Mouse (Mus musculus) liver, adult (tissue): ENCODE measurements around the gene Tmem108.

Experiments
- GATA4 ChIP-seq: IDR thresholded peaks from 2 replicates; pipeline ENCODE4 v1.6.1; 2014; ENCODE audit warnings: mild to moderate bottlenecking, low read length; ENCODE audit not compliant: insufficient replicate concordance

Gene Tmem108

GRCm38 (mm10) chr9:103705717-103706116 lies 55.9 kb downstream of the Tmem108 start:
- TF ChIP-seq GATA4, result no peak

- TF ChIP-seq GATA4, result no peak
Observed at GRCm38 (mm10) chr9:103703014-103703413, 58.6 kb downstream of the Tmem108 start.

- TF ChIP-seq GATA4, result no peak
Observed at GRCm38 (mm10) chr9:103702452-103702851, 59.2 kb downstream of the Tmem108 start.

- TF ChIP-seq GATA4, result no peak
Observed at GRCm38 (mm10) chr9:103701448-103701847, 60.2 kb downstream of the Tmem108 start.

GRCm38 (mm10) chr9:103700240-103700639 lies 61.4 kb downstream of the Tmem108 start:
- no peak for TF ChIP-seq GATA4

- TF ChIP-seq GATA4, result no peak
Observed at GRCm38 (mm10) chr9:103696967-103697366, 64.7 kb downstream of the Tmem108 start.

- no peak for TF ChIP-seq GATA4
Observed at GRCm38 (mm10) chr9:103693826-103694225, 67.8 kb downstream of the Tmem108 start.

- no peak for TF ChIP-seq GATA4
Observed at GRCm38 (mm10) chr9:103692699-103693098, 68.9 kb downstream of the Tmem108 start.

- no peak for TF ChIP-seq GATA4
Observed at GRCm38 (mm10) chr9:103691847-103692246, 69.8 kb downstream of the Tmem108 start.

GRCm38 (mm10) chr9:103690446-103690845 lies 71.2 kb downstream of the Tmem108 start:
- peak; percentile 12; the same call in 1 of the 2 replicates for TF ChIP-seq GATA4

- peak; percentile 81; the same call in 1 of the 2 replicates for TF ChIP-seq GATA4
Observed at GRCm38 (mm10) chr9:103689697-103690096, 71.9 kb downstream of the Tmem108 start.

GRCm38 (mm10) chr9:103689006-103689405 lies 72.6 kb downstream of the Tmem108 start:
- TF ChIP-seq GATA4, result no peak

- no peak for TF ChIP-seq GATA4
Observed at GRCm38 (mm10) chr9:103687130-103687529, 74.5 kb downstream of the Tmem108 start.

- TF ChIP-seq GATA4, result no peak
Observed at GRCm38 (mm10) chr9:103681741-103682330, 79.8 kb downstream of the Tmem108 start.

- no peak for TF ChIP-seq GATA4
Observed at GRCm38 (mm10) chr9:103679234-103679633, 82.4 kb downstream of the Tmem108 start.

- no peak for TF ChIP-seq GATA4
Observed at GRCm38 (mm10) chr9:103678531-103679060, 83.0 kb downstream of the Tmem108 start.

GRCm38 (mm10) chr9:103677811-103678210 lies 83.8 kb downstream of the Tmem108 start:
- TF ChIP-seq GATA4, result no peak
